ENCODE assay signal across 22 mouse cellular contexts in genomic region chr1:35890500-35890900, GRCm38 (mm10).
DNase-seq lines count a peak whose midpoint lies in the region; ATAC-seq lines count a peak whose summit lies in the region.
"Had no signal": no experiment of that assay in that cellular context is flagged by ENCODE, and none has a peak within 500 bp of the region (broad histone marks: within the 10 kb centered on the region; RNA-seq: fewer than 3 reads in every experiment).

No protein-coding gene starts in this region.

- DNase-seq in heart, adult 11 months = peak; percentile 87
- no peak for DNase-seq in heart, adult 9 months (ENCODE audit: low spot score in 2 of 2)
- peak; percentile 47 for DNase-seq in CD4-positive helper T cell, adult 2 months (ENCODE audit: low read depth, low spot score)
- DNase-seq in retina, embryonic 14.5 days (ENCODE audit: low spot score) = no peak
- DNase-seq in layer of hippocampus, postnatal 14 days (ENCODE audit: low spot score in 2 of 2) = no peak
- DNase-seq: adrenal gland, postnatal 25 days; cerebellum, adult 18-20 months; gastrocnemius, adult 2 months; layer of hippocampus, postnatal 36 days; lung, adult 18-20 months; lung, postnatal 4 days had no signal

- no peak overlapping the region for H3K27ac ChIP-seq in intestine, embryonic 15.5 days
- H3K27ac ChIP-seq: forebrain, embryonic 12.5 days; gastrocnemius, adult 2 months; heart, embryonic 13.5 days; hindbrain, embryonic 14.5 days; kidney, postnatal 0 days; neural tube, embryonic 12.5 days had no signal

- no peaks in the 10 kb centered on the region for H3K36me3 ChIP-seq in intestine, embryonic 15.5 days
- H3K36me3 ChIP-seq: forebrain, embryonic 12.5 days; heart, embryonic 13.5 days; neural tube, embryonic 12.5 days had no signal

- no peaks in the 10 kb centered on the region for H3K9me3 ChIP-seq in intestine, embryonic 15.5 days

- WGBS in intestine, embryonic 15.5 days = 64% methylated on average over 15 of the region's 15 CpGs

- no peak overlapping the region for H3K4me3 ChIP-seq in intestine, embryonic 15.5 days (replicated peaks)
- H3K4me3 ChIP-seq: forebrain, embryonic 12.5 days; gastrocnemius, adult 2 months; heart, embryonic 13.5 days; neural tube, embryonic 12.5 days had no signal

- H3K27me3 ChIP-seq in intestine, embryonic 15.5 days (replicated peaks) = no peaks in the 10 kb centered on the region
- H3K27me3 ChIP-seq: forebrain, embryonic 12.5 days; heart, embryonic 13.5 days; neural tube, embryonic 12.5 days; Patski had no signal

- H3K4me1 ChIP-seq in intestine, embryonic 15.5 days (replicated peaks) = no peaks in the 10 kb centered on the region
- H3K4me1 ChIP-seq: forebrain, embryonic 12.5 days; neural tube, embryonic 12.5 days had no signal

- peak; percentile 89 for ATAC-seq in granulocyte monocyte progenitor cell, adult 5-6 weeks (replicated peaks; ENCODE audit: poor library complexity, severe bottlenecking)
- ATAC-seq in megakaryocyte progenitor cell, adult 5-6 weeks (replicated peaks; ENCODE audit: poor library complexity) = peak; percentile 73
- ATAC-seq in intestine, embryonic 15.5 days = no peak
- ATAC-seq: intestine, postnatal 0 days; midbrain, embryonic 16.5 days; Patski had no signal

- H3K4me2 ChIP-seq in intestine, embryonic 15.5 days (replicated peaks) = no peak overlapping the region
- H3K4me2 ChIP-seq: forebrain, embryonic 12.5 days; heart, embryonic 13.5 days; hindbrain, embryonic 14.5 days; neural tube, embryonic 12.5 days had no signal

- no peak overlapping the region for H3K9ac ChIP-seq in intestine, embryonic 15.5 days
- H3K9ac ChIP-seq: forebrain, embryonic 12.5 days; heart, embryonic 13.5 days; hindbrain, embryonic 14.5 days; neural tube, embryonic 12.5 days had no signal

Comparison
In these comparisons a context has a peak if more than half of its experiments do, and no peak if none do; other contexts are left out.
1. DNase-seq: peak in heart, adult 11 months (single experiment) and CD4-positive helper T cell, adult 2 months (single experiment); none in heart, adult 9 months (0 of 2), retina, embryonic 14.5 days (single experiment) and layer of hippocampus, postnatal 14 days (0 of 2).